Mouse (Mus musculus): Measurements from ENCODE around the gene Olfr638. TPM values are rescaled to one million over a fixed set of nuclear protein-coding genes. Genes with fewer than 3 reads are reported as not detected.
"Not testable (repeated sequence)": the region's sequence is repeated elsewhere in the genome, so short reads cannot be mapped to it uniquely, and the experiment has no call there.

Gene Olfr638
- total RNA-seq (2014; fragmentation: Nextera tagmentation), result not detected in 2 replicates
- not detected in 2 replicates for total RNA-seq (2017)

DNA sequence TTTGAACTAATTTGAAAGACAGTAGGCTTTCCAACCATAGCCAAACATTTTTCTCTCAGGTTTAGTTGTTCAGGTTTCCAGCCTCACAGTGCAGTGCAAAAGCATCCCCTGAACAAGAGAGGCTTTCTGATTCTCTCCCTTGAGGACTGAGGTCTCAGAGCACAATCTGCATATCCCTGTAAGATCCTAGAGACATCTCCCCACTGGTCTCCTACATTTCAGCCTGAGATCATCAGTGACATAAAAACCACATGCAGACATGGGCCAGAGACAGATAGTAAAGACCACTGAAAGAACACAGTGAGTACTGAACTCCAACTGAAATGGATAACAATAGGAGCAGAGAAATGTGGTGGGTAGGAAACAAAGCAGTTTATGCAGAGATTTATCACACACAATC lies at the start of gene Olfr638:
TSS of gene Olfr638 (plus strand) at position 301 of the 400 bp plus-strand sequence.
- ATAC-seq (replicated peaks; ENCODE audit: low FRiP score, low TSS enrichment, poor library complexity, severe bottlenecking), result no peak

DNA sequence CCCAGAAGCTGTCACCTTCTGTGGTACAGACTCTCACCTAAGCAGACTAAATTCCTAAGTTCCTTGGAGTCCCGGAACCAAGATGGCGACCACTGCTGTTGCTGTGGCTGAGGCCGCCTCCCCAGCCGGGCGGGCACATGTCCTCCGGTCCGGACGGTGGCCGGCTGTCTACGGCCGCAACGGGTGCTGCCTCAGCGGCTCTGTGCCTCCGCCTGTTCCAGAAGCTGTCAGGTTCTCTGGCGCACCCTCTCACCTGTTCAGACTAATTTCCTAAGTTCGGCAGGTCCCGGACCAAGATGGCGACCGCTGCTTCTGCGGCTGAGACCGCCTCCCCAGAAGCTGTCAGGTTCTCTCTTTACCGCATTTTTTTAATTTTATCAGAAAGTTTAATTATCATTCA lies 31.7 kb upstream of the Olfr638 start:
- not testable (repeated sequence) for ATAC-seq (replicated peaks; ENCODE audit: low FRiP score, low TSS enrichment, poor library complexity, severe bottlenecking)

DNA sequence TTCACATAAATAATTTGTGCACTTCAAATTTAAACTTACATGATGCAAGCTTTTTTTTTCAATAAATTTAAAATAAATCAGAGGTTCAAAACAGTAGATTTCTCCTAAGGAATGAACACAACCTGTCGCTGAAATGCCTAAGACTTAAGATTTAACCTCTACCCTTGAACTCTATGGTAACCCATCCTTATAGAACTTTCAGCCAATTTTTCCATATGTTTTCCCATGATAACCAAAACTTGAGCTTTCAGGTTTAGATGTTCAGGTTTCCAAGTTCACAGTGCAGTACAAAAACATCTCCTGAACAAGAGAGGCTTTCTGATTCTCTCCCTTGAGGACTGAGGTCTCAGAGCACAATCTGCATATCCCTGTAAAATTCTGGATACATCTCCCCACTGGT lies 27.7 kb upstream of the Olfr638 start, which contains the start of gene Olfr635:
TSS of gene Olfr635 (plus strand) at position 301 of the 400 bp plus-strand sequence.
- no peak for ATAC-seq (replicated peaks; ENCODE audit: low FRiP score, low TSS enrichment, poor library complexity, severe bottlenecking)

DNA sequence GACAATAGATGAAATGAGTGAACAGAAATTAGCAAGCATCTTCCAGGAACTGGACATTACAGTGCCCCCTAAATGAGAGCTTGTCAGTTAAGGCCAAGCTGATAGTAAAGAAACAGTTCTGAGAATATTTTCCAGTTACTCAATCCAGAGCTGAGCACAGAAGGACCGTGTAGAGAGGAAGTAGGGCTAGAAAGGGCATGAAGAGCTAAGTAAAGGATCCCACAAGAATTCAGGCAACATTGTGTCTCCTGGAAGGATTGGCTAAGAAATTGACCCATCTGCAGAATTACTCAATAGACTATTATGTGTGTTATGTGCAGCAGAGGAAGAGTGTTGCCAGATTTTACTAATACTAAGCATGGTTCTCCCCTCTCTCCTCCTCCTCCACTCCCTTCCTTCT lies 26.8 kb upstream of the Olfr638 start:
- ATAC-seq (replicated peaks; ENCODE audit: low FRiP score, low TSS enrichment, poor library complexity, severe bottlenecking), result no peak

DNA sequence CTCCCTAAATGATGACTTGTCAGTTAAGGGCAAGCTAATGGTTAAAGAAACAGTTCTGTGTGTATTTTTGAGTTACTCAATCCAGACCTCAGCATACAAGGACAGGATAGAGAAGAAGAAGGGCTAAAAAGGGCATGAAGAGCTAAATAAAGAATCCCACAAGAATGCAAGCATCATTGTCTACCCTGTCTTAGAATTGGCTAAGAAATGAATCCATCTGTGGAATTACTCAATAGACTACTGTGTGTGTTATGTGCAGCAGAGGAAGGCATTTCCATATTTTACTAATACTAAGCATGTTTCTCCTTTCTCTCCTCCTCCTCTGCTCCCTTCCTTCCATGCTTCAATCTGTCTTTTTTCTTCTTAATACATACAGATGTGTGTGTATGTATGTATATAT lies 578 bp downstream of the Olfr638 start:
- ATAC-seq (replicated peaks; ENCODE audit: low FRiP score, low TSS enrichment, poor library complexity, severe bottlenecking), result no peak

DNA sequence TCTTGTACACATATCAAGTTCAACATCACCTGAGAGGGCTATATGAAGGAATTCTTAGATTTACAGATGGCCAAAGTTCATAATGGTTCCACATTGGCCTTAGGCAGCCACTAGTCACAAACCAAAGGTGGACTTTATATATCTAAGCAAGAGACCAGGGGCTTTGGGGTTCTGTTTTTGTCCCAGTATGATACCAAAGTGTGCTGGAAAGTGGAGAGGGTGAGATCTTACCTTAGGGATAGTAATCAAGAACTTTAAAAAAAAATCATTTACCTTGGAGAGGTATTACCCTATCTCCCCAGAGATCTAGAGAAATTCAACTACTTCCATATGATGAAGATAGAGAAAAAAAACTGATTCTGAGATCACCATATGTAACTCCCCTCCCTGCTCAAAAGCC lies 18.7 kb downstream of the Olfr638 start, which contains the start of gene Olfr639:
TSS of gene Olfr639 (minus strand) at position 101 of the 400 bp plus-strand sequence.
- no peak for ATAC-seq (replicated peaks; ENCODE audit: low FRiP score, low TSS enrichment, poor library complexity, severe bottlenecking)

- no peak for ATAC-seq (replicated peaks; ENCODE audit: low FRiP score, low TSS enrichment, poor library complexity, severe bottlenecking)
These were observed 20.4 kb downstream of the Olfr638 start for GRCm38 (mm10) chr7:104018953-104019352.

- ATAC-seq (replicated peaks; ENCODE audit: low FRiP score, low TSS enrichment, poor library complexity, severe bottlenecking), result no peak
These were observed 23.1 kb downstream of the Olfr638 start for GRCm38 (mm10) chr7:104021651-104022050.

DNA sequence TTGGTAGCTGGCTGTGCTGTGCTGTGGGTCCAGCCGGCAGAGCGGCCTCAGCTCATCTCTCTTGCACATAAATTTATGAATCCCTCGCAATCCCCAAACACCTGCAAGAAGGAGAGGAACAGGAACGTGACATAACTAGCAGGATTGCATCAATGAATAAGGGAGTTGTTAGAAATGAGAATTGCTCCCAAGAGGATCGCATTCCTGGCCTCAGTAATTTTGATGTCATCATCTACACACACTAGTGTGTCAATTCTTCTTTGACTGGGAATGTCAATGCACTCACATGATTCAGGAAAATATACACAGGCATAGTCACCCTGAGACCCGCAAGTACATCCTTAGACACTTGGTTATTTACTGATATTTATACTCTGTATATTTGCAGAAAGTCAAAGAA lies 26.9 kb downstream of the Olfr638 start, which contains the start of gene Olfr640:
TSS of gene Olfr640 (minus strand) at position 101 of the 400 bp plus-strand sequence.
- no peak for ATAC-seq (replicated peaks; ENCODE audit: low FRiP score, low TSS enrichment, poor library complexity, severe bottlenecking)

GRCm38 (mm10) chr7:104026978-104027377 lies 28.4 kb downstream of the Olfr638 start:
- no peak for ATAC-seq (replicated peaks; ENCODE audit: low FRiP score, low TSS enrichment, poor library complexity, severe bottlenecking)

DNA sequence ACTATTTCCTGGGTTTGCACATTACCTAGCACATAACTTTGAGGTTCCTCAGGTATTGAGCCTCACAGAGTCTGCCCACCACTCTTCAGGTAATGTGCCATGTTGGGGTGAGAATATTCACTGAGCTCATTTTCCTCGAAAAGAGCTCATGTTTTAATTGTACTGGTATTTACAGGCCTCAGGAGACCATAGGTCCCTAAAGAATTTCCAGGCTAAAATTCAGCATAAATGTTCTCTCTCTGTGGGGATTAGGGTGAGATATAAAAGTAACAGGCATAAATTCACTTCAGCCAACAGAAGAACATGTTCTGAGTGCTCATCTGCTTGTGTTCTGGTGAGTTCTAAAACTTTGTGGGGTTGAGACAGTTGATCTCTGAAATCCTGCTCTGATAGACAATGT lies 36.6 kb downstream of the Olfr638 start, which contains the start of gene Olfr641:
TSS of gene Olfr641 (plus strand) at position 301 of the 400 bp plus-strand sequence.
- ATAC-seq (replicated peaks; ENCODE audit: low FRiP score, low TSS enrichment, poor library complexity, severe bottlenecking), result no peak

DNA sequence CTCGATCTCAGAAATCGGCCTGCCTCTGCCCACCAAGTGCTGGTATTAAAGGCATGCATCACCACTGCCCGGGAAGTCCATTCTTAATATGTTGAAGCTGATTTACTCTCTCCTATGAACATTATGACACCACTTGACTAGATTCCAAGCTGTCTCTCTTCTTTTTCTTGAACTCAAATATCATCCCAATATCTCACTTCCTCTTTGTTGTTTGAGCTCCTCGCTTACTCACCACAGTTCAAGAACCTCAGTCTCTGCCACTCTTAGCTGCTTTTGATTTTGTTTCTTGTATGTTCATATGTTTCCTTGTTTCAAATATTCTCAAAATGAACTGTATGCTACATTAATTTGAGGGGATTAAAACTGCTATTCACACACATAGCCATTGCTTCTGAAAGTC lies 52.2 kb downstream of the Olfr638 start:
- no peak for ATAC-seq (replicated peaks; ENCODE audit: low FRiP score, low TSS enrichment, poor library complexity, severe bottlenecking)

DNA sequence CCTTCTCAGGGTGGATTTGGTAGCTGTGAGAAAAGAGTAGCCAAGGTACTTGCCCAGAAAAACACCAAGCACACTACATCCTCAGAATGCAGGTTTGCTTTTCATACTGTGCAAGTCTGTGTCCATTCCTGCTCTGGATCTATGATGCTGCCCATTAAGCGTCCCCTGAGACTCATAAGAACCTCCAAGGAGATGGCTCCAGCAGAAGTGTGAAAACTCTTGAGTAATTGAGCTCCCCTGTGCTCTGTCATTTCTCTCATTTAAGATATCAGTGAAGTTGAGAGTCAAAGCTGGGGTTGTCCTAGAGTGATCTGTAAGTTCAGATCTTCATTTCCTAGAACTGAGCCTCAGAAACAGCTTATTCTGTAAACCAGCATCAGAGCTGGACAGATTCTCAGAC lies 54.0 kb downstream of the Olfr638 start, which contains the start of gene Olfr642:
TSS of gene Olfr642 (minus strand) at position 101 of the 400 bp plus-strand sequence.
- ATAC-seq (replicated peaks; ENCODE audit: low FRiP score, low TSS enrichment, poor library complexity, severe bottlenecking), result no peak

Other genes starting within 250 kb of the Olfr638 start
Only the 30 nearest of the 33 such genes appear.
- not detected in 2 replicates for gene Olfr68, start 219.0 kb upstream of the Olfr638 start, total RNA-seq (2014; fragmentation: Nextera tagmentation)
- not detected in 2 replicates for gene Olfr68, start 219.0 kb upstream of the Olfr638 start, total RNA-seq (2017)
- not detected in 2 replicates for gene Olfr67, start 206.9 kb upstream of the Olfr638 start, total RNA-seq (2014; fragmentation: Nextera tagmentation)
- gene Olfr67, start 206.9 kb upstream of the Olfr638 start, total RNA-seq (2017), result not detected in 2 replicates
- gene Hbb-bt, start 184.8 kb upstream of the Olfr638 start, total RNA-seq (2014; fragmentation: Nextera tagmentation), result 118 and 169 TPM in 2 replicates
- 10.7 and 57.4 TPM in 2 replicates for gene Hbb-bt, start 184.8 kb upstream of the Olfr638 start, total RNA-seq (2017)
- gene Hbb-bs, start 170.7 kb upstream of the Olfr638 start, total RNA-seq (2014; fragmentation: Nextera tagmentation), result 149 and 199 TPM in 2 replicates
- gene Hbb-bs, start 170.7 kb upstream of the Olfr638 start, total RNA-seq (2017), result 20.1 and 148 TPM in 2 replicates
- gene Hbb-bh2, start 158.2 kb upstream of the Olfr638 start, total RNA-seq (2014; fragmentation: Nextera tagmentation), result not detected in 2 replicates
- gene Hbb-bh2, start 158.2 kb upstream of the Olfr638 start, total RNA-seq (2017), result not detected in 2 replicates
- gene Hbb-bh1, start 155.6 kb upstream of the Olfr638 start, total RNA-seq (2014; fragmentation: Nextera tagmentation), result not detected in 2 replicates
- not detected in 2 replicates for gene Hbb-bh1, start 155.6 kb upstream of the Olfr638 start, total RNA-seq (2017)
- not detected in 2 replicates for gene Hbb-y, start 145.5 kb upstream of the Olfr638 start, total RNA-seq (2014; fragmentation: Nextera tagmentation)
- not detected in 2 replicates for gene Hbb-y, start 145.5 kb upstream of the Olfr638 start, total RNA-seq (2017)
- gene Olfr66, start 112.5 kb upstream of the Olfr638 start, total RNA-seq (2014; fragmentation: Nextera tagmentation), result not detected in 2 replicates
- gene Olfr66, start 112.5 kb upstream of the Olfr638 start, total RNA-seq (2017), result not detected in 2 replicates
- gene Olfr64, start 104.3 kb upstream of the Olfr638 start, total RNA-seq (2014; fragmentation: Nextera tagmentation), result not detected in 2 replicates
- not detected in 2 replicates for gene Olfr64, start 104.3 kb upstream of the Olfr638 start, total RNA-seq (2017)
- gene Olfr65, start 95.3 kb upstream of the Olfr638 start, total RNA-seq (2014; fragmentation: Nextera tagmentation), result not detected in 2 replicates
- not detected in 2 replicates for gene Olfr65, start 95.3 kb upstream of the Olfr638 start, total RNA-seq (2017)
- gene Olfr631, start 69.9 kb upstream of the Olfr638 start, total RNA-seq (2014; fragmentation: Nextera tagmentation), result not detected in 2 replicates
- gene Olfr631, start 69.9 kb upstream of the Olfr638 start, total RNA-seq (2017), result not detected in 2 replicates
- gene Olfr632, start 64.4 kb upstream of the Olfr638 start, total RNA-seq (2014; fragmentation: Nextera tagmentation), result not detected in 2 replicates
- not detected in 2 replicates for gene Olfr632, start 64.4 kb upstream of the Olfr638 start, total RNA-seq (2017)
- not detected in 2 replicates for gene Olfr633, start 54.3 kb upstream of the Olfr638 start, total RNA-seq (2014; fragmentation: Nextera tagmentation)
- gene Olfr633, start 54.3 kb upstream of the Olfr638 start, total RNA-seq (2017), result not detected in 2 replicates
- gene Olfr635, start 27.6 kb upstream of the Olfr638 start, total RNA-seq (2014; fragmentation: Nextera tagmentation), result not detected in 2 replicates
- not detected in 2 replicates for gene Olfr635, start 27.6 kb upstream of the Olfr638 start, total RNA-seq (2017)
- gene Olfr639, start 18.6 kb downstream of the Olfr638 start, total RNA-seq (2014; fragmentation: Nextera tagmentation), result not detected in 2 replicates
- gene Olfr639, start 18.6 kb downstream of the Olfr638 start, total RNA-seq (2017), result not detected in 2 replicates
- not detected in 2 replicates for gene Olfr640, start 26.8 kb downstream of the Olfr638 start, total RNA-seq (2014; fragmentation: Nextera tagmentation)
- gene Olfr640, start 26.8 kb downstream of the Olfr638 start, total RNA-seq (2017), result not detected in 2 replicates
- gene Olfr641, start 36.7 kb downstream of the Olfr638 start, total RNA-seq (2014; fragmentation: Nextera tagmentation), result not detected in 2 replicates
- gene Olfr641, start 36.7 kb downstream of the Olfr638 start, total RNA-seq (2017), result not detected in 2 replicates
- not detected in 2 replicates for gene Olfr642, start 53.9 kb downstream of the Olfr638 start, total RNA-seq (2014; fragmentation: Nextera tagmentation)
- gene Olfr642, start 53.9 kb downstream of the Olfr638 start, total RNA-seq (2017), result not detected in 2 replicates
- gene 4930516K23Rik, start 62.7 kb downstream of the Olfr638 start, total RNA-seq (2014; fragmentation: Nextera tagmentation), result not detected in 2 replicates
- not detected in 2 replicates for gene 4930516K23Rik, start 62.7 kb downstream of the Olfr638 start, total RNA-seq (2017)
- gene Olfr644, start 73.1 kb downstream of the Olfr638 start, total RNA-seq (2014; fragmentation: Nextera tagmentation), result not detected in 2 replicates
- gene Olfr644, start 73.1 kb downstream of the Olfr638 start, total RNA-seq (2017), result not detected in 2 replicates
- not detected in 2 replicates for gene Olfr645, start 86.7 kb downstream of the Olfr638 start, total RNA-seq (2014; fragmentation: Nextera tagmentation)
- not detected in 2 replicates for gene Olfr645, start 86.7 kb downstream of the Olfr638 start, total RNA-seq (2017)
- not detected in 2 replicates for gene Olfr646, start 106.1 kb downstream of the Olfr638 start, total RNA-seq (2014; fragmentation: Nextera tagmentation)
- gene Olfr646, start 106.1 kb downstream of the Olfr638 start, total RNA-seq (2017), result not detected in 2 replicates
- not detected in 2 replicates for gene Ubqln5, start 131.1 kb downstream of the Olfr638 start, total RNA-seq (2014; fragmentation: Nextera tagmentation)
- not detected in 2 replicates for gene Ubqln5, start 131.1 kb downstream of the Olfr638 start, total RNA-seq (2017)
- gene Olfr643, start 138.7 kb downstream of the Olfr638 start, total RNA-seq (2014; fragmentation: Nextera tagmentation), result not detected in 2 replicates
- not detected in 2 replicates for gene Olfr643, start 138.7 kb downstream of the Olfr638 start, total RNA-seq (2017)
- not detected in 2 replicates for gene Ubqln3, start 144.5 kb downstream of the Olfr638 start, total RNA-seq (2014; fragmentation: Nextera tagmentation)
- gene Ubqln3, start 144.5 kb downstream of the Olfr638 start, total RNA-seq (2017), result not detected in 2 replicates
- gene Ubqlnl, start 151.8 kb downstream of the Olfr638 start, total RNA-seq (2014; fragmentation: Nextera tagmentation), result not detected in 2 replicates
- gene Ubqlnl, start 151.8 kb downstream of the Olfr638 start, total RNA-seq (2017), result not detected in 2 replicates
- gene Olfm5, start 166.1 kb downstream of the Olfr638 start, total RNA-seq (2014; fragmentation: Nextera tagmentation), result not detected in 2 replicates
- not detected in 2 replicates for gene Olfm5, start 166.1 kb downstream of the Olfr638 start, total RNA-seq (2017)
- gene Olfr648, start 184.6 kb downstream of the Olfr638 start, total RNA-seq (2014; fragmentation: Nextera tagmentation), result 0.92 TPM in 1 of 2 replicates, not detected in the other
- not detected in 2 replicates for gene Olfr648, start 184.6 kb downstream of the Olfr638 start, total RNA-seq (2017)
- gene Olfr649, start 197.2 kb downstream of the Olfr638 start, total RNA-seq (2014; fragmentation: Nextera tagmentation), result not detected in 2 replicates
- not detected in 2 replicates for gene Olfr649, start 197.2 kb downstream of the Olfr638 start, total RNA-seq (2017)
- 0.55 and 0.99 TPM in 2 replicates for gene Trim6, start 220.0 kb downstream of the Olfr638 start, total RNA-seq (2014; fragmentation: Nextera tagmentation)
- 0.50 TPM in 1 of 2 replicates, not detected in the other for gene Trim6, start 220.0 kb downstream of the Olfr638 start, total RNA-seq (2017)